Mouse (Mus musculus) E14TG2a.4 (cell line): ENCODE data around the gene Sema5b.

Source experiments
- CTCF ChIP-seq: conservative IDR thresholded peaks from 2 replicates; pipeline ENCODE4 v1.5.1; 2014; ENCODE audit warnings: low read length
- NANOG ChIP-seq: IDR thresholded peaks from 2 replicates; pipeline ENCODE4 v1.6.1; 2014; ENCODE audit warnings: borderline replicate concordance, low read length, mixed read lengths
- POU5F1 ChIP-seq: IDR thresholded peaks from 2 replicates; pipeline ENCODE4 v1.6.1; 2014; ENCODE audit warnings: low read length, borderline replicate concordance

DNA sequence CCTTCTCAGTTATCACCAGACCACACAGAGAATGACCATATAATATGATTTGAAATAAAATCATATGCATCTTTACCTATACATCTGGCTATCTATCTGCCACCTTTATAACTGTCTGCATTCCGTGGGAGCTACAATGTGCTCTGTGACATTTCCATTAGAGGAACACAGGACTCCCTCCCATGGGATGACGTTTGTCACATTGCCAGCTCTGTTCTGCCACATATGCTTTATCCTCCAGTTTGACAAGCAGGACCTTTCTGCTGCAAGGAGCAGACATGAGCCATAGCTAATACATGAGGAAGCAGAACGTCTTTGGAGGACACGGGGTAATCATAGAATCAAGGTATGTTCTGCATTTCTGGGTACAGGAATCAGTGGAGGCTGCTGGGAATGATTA, 16.7 kb upstream of the Sema5b start:
- TF ChIP-seq CTCF = no peak
- TF ChIP-seq NANOG = no peak
- no peak for TF ChIP-seq POU5F1
